Comparison of ENCODE assay signal across 7 mouse cellular contexts in the genomic region with DNA sequence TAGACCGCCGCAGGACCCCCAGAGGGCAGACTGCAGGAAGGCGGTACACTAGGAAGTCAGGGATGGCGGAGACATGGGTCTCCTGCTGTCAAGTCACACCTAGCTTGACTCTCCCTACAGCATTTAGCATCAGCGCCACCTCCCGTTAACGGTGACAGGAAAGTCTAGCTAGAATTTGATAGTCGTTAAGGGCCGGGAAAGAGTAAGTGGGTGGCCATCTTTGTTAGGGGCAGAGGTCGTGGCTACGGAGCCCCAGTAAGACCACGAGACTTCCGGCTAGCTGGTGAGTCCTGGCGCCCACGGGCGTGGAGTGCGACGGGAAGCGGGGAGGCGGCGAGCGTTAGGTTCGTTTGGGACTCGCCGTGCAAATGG. TPM values are rescaled to one million over a fixed set of nuclear protein-coding genes. Genes with fewer than 3 reads are reported as not detected.
DNase-seq lines count a peak whose midpoint lies in the region; ATAC-seq lines count a peak whose summit lies in the region.

Ccdc142 (plus strand) TSS at position 286 of the 372 bp plus-strand sequence.
Gm42688 (plus strand) TSS at position 302 of the 372 bp plus-strand sequence.

- peak; percentile 84 for DNase-seq in adrenal gland, postnatal 25 days
- DNase-seq in embryonic facial prominence, embryonic 10.5 days (ENCODE audit: low spot score): peak; percentile 83
- peak; percentile 66 to 87 for DNase-seq in gastrocnemius, postnatal 4 days (ENCODE audit: low spot score in 2 of 2)
- peak; percentile 89 to 94 for DNase-seq in left cerebral cortex, postnatal 25 days (ENCODE audit: low spot score in 2 of 2)
- peak; percentile 73 for DNase-seq in mesoderm, embryonic 11.5 days (ENCODE audit: low read depth, low spot score)
- DNase-seq in right cerebral cortex, postnatal 4 days: peak; percentile 79

- peak; percentile 89 for ATAC-seq in intestine, embryonic 16.5 days

- H3K4me1 ChIP-seq in embryonic facial prominence, embryonic 10.5 days: peaks cover 26% of the 10 kb centered on the region
- peaks cover 18% of the 10 kb centered on the region for H3K4me1 ChIP-seq in intestine, embryonic 16.5 days (ENCODE audit: control insufficient read depth, insufficient read depth, low read length)

- peak within 1 kb of the TSS; percentile 87 for H3K27ac ChIP-seq in embryonic facial prominence, embryonic 10.5 days (replicated peaks)
- H3K27ac ChIP-seq in intestine, embryonic 16.5 days (ENCODE audit: low read length): peak within 1 kb of the TSS; percentile 90

- intact Hi-C loops in left cerebral cortex, postnatal 25 days (cut with DNase I): loop anchor here (1.0 to 10.0 kb wide), 3 partner anchors 23 to 187 kb away; no protein-coding TSS in a partner anchor

- no peaks in the 10 kb centered on the region for H3K9me3 ChIP-seq in embryonic facial prominence, embryonic 10.5 days
- H3K9me3 ChIP-seq in intestine, embryonic 16.5 days (ENCODE audit: control insufficient read depth, low read length): no peaks in the 10 kb centered on the region

- H3K27me3 ChIP-seq in embryonic facial prominence, embryonic 10.5 days (replicated peaks; ENCODE audit: low read depth, poor library complexity, severe bottlenecking): peaks cover 33% of the 10 kb centered on the region
- H3K27me3 ChIP-seq in intestine, embryonic 16.5 days (replicated peaks; ENCODE audit: control insufficient read depth, insufficient read depth, low read length): no peaks in the 10 kb centered on the region

- peak within 1 kb of the TSS; percentile 88 for H3K9ac ChIP-seq in intestine, embryonic 16.5 days (ENCODE audit: low read depth, low read length)

- WGBS in embryonic facial prominence, embryonic 10.5 days: under 1% methylated on average over 25 of the region's 25 CpGs
- whole genome bisulfite sequencing in intestine, embryonic 16.5 days: under 1% methylated on average over 25 of the region's 25 CpGs

- H3K4me3 ChIP-seq in embryonic facial prominence, embryonic 10.5 days: peak within 1 kb of the TSS; percentile 84
- peak within 1 kb of the TSS; percentile 80 for H3K4me3 ChIP-seq in intestine, embryonic 16.5 days (ENCODE audit: low read length)

- peak within 1 kb of the TSS; percentile 97 for H3K4me2 ChIP-seq in intestine, embryonic 16.5 days (ENCODE audit: low read depth, low read length)

- H3K36me3 ChIP-seq in embryonic facial prominence, embryonic 10.5 days (replicated peaks): peaks cover 10% of the 10 kb centered on the region
- H3K36me3 ChIP-seq in intestine, embryonic 16.5 days (ENCODE audit: control insufficient read depth, insufficient read depth, low read length): no peaks in the 10 kb centered on the region

RNA-seq across cellular contexts. Expression of gene Ccdc142, which starts in this region (rescaled TPM):
- total RNA-seq in adrenal gland, postnatal 25 days (2021): 10.3 and 10.4 TPM in 2 replicates
- 2.4 and 2.8 TPM in 2 replicates for polyA plus RNA-seq in embryonic facial prominence, embryonic 10.5 days (2016; fragmentation: Nextera tagmentation; extraction: Ambion mirVana)
- total RNA-seq in gastrocnemius, postnatal 4 days (2021): 1 to 10 TPM; 2.5 to 2.8 TPM
- 1.7 and 3.0 TPM in 2 replicates for polyA plus RNA-seq in intestine, embryonic 16.5 days (2015; fragmentation: Nextera tagmentation; extraction: Ambion mirVana)
- total RNA-seq in left cerebral cortex, postnatal 25 days (2021): 1 to 10 TPM; 3.2 to 4.1 TPM

RNA-seq across cellular contexts. Expression of gene Gm42688, which starts in this region (rescaled TPM):
- total RNA-seq in adrenal gland, postnatal 25 days (2021): 10.6 and 12.1 TPM in 2 replicates
- polyA plus RNA-seq in embryonic facial prominence, embryonic 10.5 days (2016; fragmentation: Nextera tagmentation; extraction: Ambion mirVana): 1.8 and 2.1 TPM in 2 replicates
- total RNA-seq in gastrocnemius, postnatal 4 days (2021): 1 to 10 TPM; 2.2 to 2.7 TPM
- polyA plus RNA-seq in intestine, embryonic 16.5 days (2015; fragmentation: Nextera tagmentation; extraction: Ambion mirVana): 1.7 and 2.0 TPM in 2 replicates
- total RNA-seq in left cerebral cortex, postnatal 25 days (2021): 1 to 10 TPM; 3.9 to 5.0 TPM

Comparison
In these comparisons a context has a peak if more than half of its experiments do, and no peak if none do; other contexts are left out.
1. Peak in every context shown above with its lines: DNase-seq, ATAC-seq, H3K4me3 ChIP-seq and H3K27ac ChIP-seq.